Mouse (Mus musculus): ENCODE measurements at regions not wholly inside any gene's neighbourhood (a gene's known extent, or its start where the extent isn't known, plus 50 kb on each side); places are given as distances from the start of the nearest gene placed in this dataset.

- Histone ChIP-seq H3K79me2 (ENCODE audit: control insufficient read depth, insufficient read depth, low read length, poor library complexity) (no peaks in the 10 kb centered on the region), H3K36me3 (ENCODE audit: control insufficient read depth in 1 of 2, insufficient read depth in 2 of 2, low read length in 2 of 2) (no peaks in the 10 kb centered on the region), H3K27ac (ENCODE audit: control insufficient read depth, low read depth, low read length) (no peak overlapping the region), H3K4me1 (ENCODE audit: control insufficient read depth in 1 of 2, insufficient read depth in 2 of 2, low read length in 2 of 2) (no peaks in the 10 kb centered on the region), H3K9me3 (replicated peaks; ENCODE audit: insufficient read depth, low read length) (no peaks in the 10 kb centered on the region), H3K9ac (ENCODE audit: control insufficient read depth, low read depth, low read length, poor library complexity, severe bottlenecking) (no peak overlapping the region), H3K4me3 (ENCODE audit: control insufficient read depth in 1 of 2, insufficient read depth in 1 of 2, low read depth in 2 of 2, low read length in 2 of 2) (no peak overlapping the region), H3K27me3 (ENCODE audit: control insufficient read depth in 1 of 2, insufficient read depth in 2 of 2, low read length in 2 of 2) (no peaks in the 10 kb centered on the region)
- DNase-seq (ENCODE audit: low read depth, low spot score), result no peak
- TF ChIP-seq MXI1 (IDR thresholded peaks at IDR 0.05; ENCODE audit: low read depth, low read length), result no peak
- TF ChIP-seq MAX (IDR thresholded peaks at IDR 0.05; ENCODE audit: low read length), result no peak
- no peak for TF ChIP-seq MAZ (IDR thresholded peaks at IDR 0.05; ENCODE audit: low read depth, low read length)
- TF ChIP-seq CTCF (IDR thresholded peaks at IDR 0.05 in 2 of 3, conservative IDR thresholded peaks at IDR 0.05 in 1 of 3; ENCODE audit: control insufficient read depth in 1 of 3, insufficient read depth in 1 of 3, low read depth in 2 of 3, low read length in 3 of 3, poor library complexity in 1 of 3, severe bottlenecking in 1 of 3), result no peak
- TF ChIP-seq E2F4 (IDR thresholded peaks at IDR 0.05; ENCODE audit: borderline replicate concordance, low read depth, low read length), result no peak
These were observed 80.2 kb downstream of the Tbx19 start for GRCm38 (mm10) chr1:165080351-165080750.

GRCm38 (mm10) chr1:165077313-165077712, 83.3 kb downstream of the Tbx19 start:
- no peak overlapping the region for H3K27ac ChIP-seq (ENCODE audit: control insufficient read depth, low read depth, low read length)
- DNase-seq (ENCODE audit: low read depth, low spot score), result no peak
- no peaks in the 10 kb centered on the region for H3K36me3 ChIP-seq (ENCODE audit: control insufficient read depth in 1 of 2, insufficient read depth in 2 of 2, low read length in 2 of 2)
- TF ChIP-seq MYC (IDR thresholded peaks at IDR 0.05; ENCODE audit: low read depth, low read length) (no peak), ZNF384 (IDR thresholded peaks at IDR 0.05; ENCODE audit: low read depth, low read length) (no peak), RAD21 (IDR thresholded peaks at IDR 0.05; ENCODE audit: low read depth, low read length) (no peak)
- H3K9me3 ChIP-seq (replicated peaks; ENCODE audit: insufficient read depth, low read length), result no peaks in the 10 kb centered on the region
- no peaks in the 10 kb centered on the region for H3K79me2 ChIP-seq (ENCODE audit: control insufficient read depth, insufficient read depth, low read length, poor library complexity)
- no peaks in the 10 kb centered on the region for H3K27me3 ChIP-seq (ENCODE audit: control insufficient read depth in 1 of 2, insufficient read depth in 2 of 2, low read length in 2 of 2)
- no peaks in the 10 kb centered on the region for H3K4me1 ChIP-seq (ENCODE audit: control insufficient read depth in 1 of 2, insufficient read depth in 2 of 2, low read length in 2 of 2)
- no peak overlapping the region for H3K9ac ChIP-seq (ENCODE audit: control insufficient read depth, low read depth, low read length, poor library complexity, severe bottlenecking)
- no peak overlapping the region for H3K4me3 ChIP-seq (ENCODE audit: control insufficient read depth in 1 of 2, insufficient read depth in 1 of 2, low read depth in 2 of 2, low read length in 2 of 2)

- Histone ChIP-seq H3K27ac (ENCODE audit: control insufficient read depth, low read depth, low read length) (no peak overlapping the region), H3K4me1 (ENCODE audit: control insufficient read depth in 1 of 2, insufficient read depth in 2 of 2, low read length in 2 of 2) (no peaks in the 10 kb centered on the region), H3K4me3 (ENCODE audit: control insufficient read depth in 1 of 2, insufficient read depth in 1 of 2, low read depth in 2 of 2, low read length in 2 of 2) (no peak overlapping the region), H3K9me3 (replicated peaks; ENCODE audit: insufficient read depth, low read length) (no peaks in the 10 kb centered on the region), H3K79me2 (ENCODE audit: control insufficient read depth, insufficient read depth, low read length, poor library complexity) (no peaks in the 10 kb centered on the region), H3K27me3 (ENCODE audit: control insufficient read depth in 1 of 2, insufficient read depth in 2 of 2, low read length in 2 of 2) (no peaks in the 10 kb centered on the region), H3K9ac (ENCODE audit: control insufficient read depth, low read depth, low read length, poor library complexity, severe bottlenecking) (no peak overlapping the region), H3K36me3 (ENCODE audit: control insufficient read depth in 1 of 2, insufficient read depth in 2 of 2, low read length in 2 of 2) (no peaks in the 10 kb centered on the region)
- no peak for DNase-seq (ENCODE audit: low read depth, low spot score)
- TF ChIP-seq GABPA (IDR thresholded peaks at IDR 0.05; ENCODE audit: low read depth, low read length), result no peak
These were observed 85.1 kb downstream of the Tbx19 start for GRCm38 (mm10) chr1:165075301-165076082.

Data from MEL (cell line).